In the genomic region with DNA sequence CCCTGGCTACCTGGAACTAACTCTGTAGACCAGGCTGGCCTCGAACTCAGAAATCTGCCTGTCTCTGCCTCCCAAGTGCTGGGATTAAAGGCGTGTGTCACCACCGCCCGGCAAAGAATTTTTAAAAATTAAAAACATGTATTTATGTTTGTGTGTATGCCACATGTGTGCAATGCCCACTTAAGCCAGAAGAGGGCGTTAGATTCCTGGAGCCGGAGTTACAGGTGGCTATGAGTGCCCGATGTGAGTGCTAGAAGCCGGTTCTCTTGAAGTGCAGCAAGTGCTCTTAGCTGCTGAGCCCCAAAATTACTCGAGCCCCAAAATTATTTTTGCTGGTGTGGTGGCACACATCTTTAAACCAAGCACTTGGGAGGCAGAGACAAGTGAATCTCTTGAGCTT, we compare ENCODE assay signal across 18 mouse cellular contexts. TPM values are rescaled to one million over a fixed set of nuclear protein-coding genes. Genes with fewer than 3 reads are reported as not detected.
A peak's percentile ranks its signal among the peaks of the same experiment; 100 is the strongest.
DNase-seq lines count a peak whose midpoint lies in the region; ATAC-seq and TF ChIP-seq lines count a peak whose summit lies in the region.
"Had no signal": no experiment of that assay in that cellular context is flagged by ENCODE, and none has a peak within 500 bp of the region (broad histone marks: within the 10 kb centered on the region; RNA-seq: fewer than 3 reads in every experiment).

No protein-coding gene starts in this region.

- no peak overlapping the region for H3K9ac ChIP-seq in forebrain, postnatal 0 days
- H3K9ac ChIP-seq in forebrain, embryonic 16.5 days (replicated peaks; ENCODE audit: low read depth, low read length): no peak overlapping the region
- no peak overlapping the region for H3K9ac ChIP-seq in lung, embryonic 14.5 days
- H3K9ac ChIP-seq: liver, embryonic 12.5 days; stomach, embryonic 15.5 days had no signal

- no peaks in the 10 kb centered on the region for H3K27me3 ChIP-seq in forebrain, postnatal 0 days (ENCODE audit: insufficient read depth, low read length)
- H3K27me3 ChIP-seq in forebrain, embryonic 16.5 days (replicated peaks; ENCODE audit: control insufficient read depth, insufficient read depth, low read length): no peaks in the 10 kb centered on the region
- H3K27me3 ChIP-seq in lung, embryonic 14.5 days (ENCODE audit: insufficient read depth, low read length): no peaks in the 10 kb centered on the region
- H3K27me3 ChIP-seq: liver, embryonic 12.5 days; stomach, embryonic 15.5 days had no signal

- no peak overlapping the region for H3K4me2 ChIP-seq in forebrain, postnatal 0 days (ENCODE audit: low read depth)
- no peak overlapping the region for H3K4me2 ChIP-seq in forebrain, embryonic 16.5 days (ENCODE audit: low read length)
- no peak overlapping the region for H3K4me2 ChIP-seq in lung, embryonic 14.5 days
- H3K4me2 ChIP-seq: heart, embryonic 11.5 days; liver, embryonic 12.5 days; stomach, embryonic 15.5 days had no signal

- 89% methylated on average over 9 of the region's 9 CpGs for WGBS in forebrain, postnatal 0 days
- 87% methylated on average over 9 of the region's 9 CpGs for WGBS in forebrain, embryonic 16.5 days
- WGBS in lung, embryonic 14.5 days: 82% methylated on average over 9 of the region's 9 CpGs

- TF ChIP-seq CTCF in forebrain, postnatal 0 days (IDR thresholded peaks at IDR 0.05; ENCODE audit: low read depth): peak; percentile 19; the same call in 1 of the 2 replicates
- peak; percentile 29; the same call in 1 of the 2 replicates for TF ChIP-seq CTCF in lung, embryonic 14.5 days (IDR thresholded peaks at IDR 0.05; ENCODE audit: low read depth)

- DNase-seq in forebrain, postnatal 0 days: no peak
- DNase-seq in lung, embryonic 14.5 days: no peak
- DNase-seq in lung, postnatal 14 days: no peak
- DNase-seq in MEL-GATA-1-ER (ENCODE audit: extremely low read depth, low read depth): peak; percentile 14
- peak; percentile 28 for DNase-seq in thymus, postnatal 0 days (ENCODE audit: low spot score)
- DNase-seq in adrenal gland, postnatal 36 days: no peak
- DNase-seq in adrenal gland, postnatal 10 days: no peak
- DNase-seq: heart, postnatal 4 days; right cerebral cortex, postnatal 25 days had no signal

- no peaks in the 10 kb centered on the region for H3K9me3 ChIP-seq in forebrain, postnatal 0 days (ENCODE audit: low read length)
- H3K9me3 ChIP-seq in forebrain, embryonic 16.5 days (ENCODE audit: control insufficient read depth, low read length): no peaks in the 10 kb centered on the region
- H3K9me3 ChIP-seq in lung, embryonic 14.5 days (ENCODE audit: low read depth, low read length): no peaks in the 10 kb centered on the region
- H3K9me3 ChIP-seq: embryonic facial prominence, embryonic 10.5 days; liver, embryonic 12.5 days; stomach, embryonic 15.5 days had no signal

- no peak for ATAC-seq in forebrain, postnatal 0 days
- ATAC-seq in forebrain, embryonic 16.5 days: no peak
- no peak for ATAC-seq in lung, embryonic 14.5 days (ENCODE audit: insufficient read depth)
- ATAC-seq: liver, embryonic 12.5 days had no signal

- no peak overlapping the region for H3K27ac ChIP-seq in forebrain, postnatal 0 days (ENCODE audit: low read depth, low read length)
- no peak overlapping the region for H3K27ac ChIP-seq in forebrain, embryonic 16.5 days (ENCODE audit: low read length)
- no peak overlapping the region for H3K27ac ChIP-seq in lung, embryonic 14.5 days (ENCODE audit: low read depth)
- H3K27ac ChIP-seq: embryonic facial prominence, embryonic 10.5 days; liver, embryonic 12.5 days; stomach, embryonic 15.5 days had no signal

- H3K36me3 ChIP-seq in forebrain, postnatal 0 days (ENCODE audit: insufficient read depth): peaks cover 27% of the 10 kb centered on the region
- H3K36me3 ChIP-seq in forebrain, embryonic 16.5 days (ENCODE audit: control insufficient read depth, insufficient read depth): peaks cover 13% of the 10 kb centered on the region
- H3K36me3 ChIP-seq in lung, embryonic 14.5 days (ENCODE audit: insufficient read depth): peaks cover 23% of the 10 kb centered on the region

- H3K4me1 ChIP-seq in forebrain, postnatal 0 days (ENCODE audit: insufficient read depth): no peaks in the 10 kb centered on the region
- H3K4me1 ChIP-seq in forebrain, embryonic 16.5 days (replicated peaks; ENCODE audit: control insufficient read depth, insufficient read depth, low read length): no peaks in the 10 kb centered on the region
- no peaks in the 10 kb centered on the region for H3K4me1 ChIP-seq in lung, embryonic 14.5 days (ENCODE audit: insufficient read depth)
- H3K4me1 ChIP-seq: embryonic facial prominence, embryonic 10.5 days; liver, embryonic 12.5 days; stomach, embryonic 15.5 days had no signal

- H3K4me3 ChIP-seq in forebrain, postnatal 0 days (ENCODE audit: low read depth, low read length): no peak overlapping the region
- no peak overlapping the region for H3K4me3 ChIP-seq in forebrain, embryonic 16.5 days (replicated peaks; ENCODE audit: low read length)
- H3K4me3 ChIP-seq in lung, embryonic 14.5 days (ENCODE audit: low read depth, low read length): no peak overlapping the region
- H3K4me3 ChIP-seq: embryonic facial prominence, embryonic 10.5 days; liver, embryonic 12.5 days; myocyte; stomach, embryonic 15.5 days had no signal

RNA-seq across cellular contexts. Expression of a gene that starts 26.0 kb away (rescaled TPM):
- 121 and 157 TPM in 2 replicates for total RNA-seq in forebrain, postnatal 0 days (2014; rRNA removed)
- 69.5 and 94.2 TPM in 2 replicates for polyA plus RNA-seq in forebrain, postnatal 0 days (2015; fragmentation: Nextera tagmentation; extraction: Ambion mirVana)
- 139 and 141 TPM in 2 replicates for polyA plus RNA-seq in forebrain, embryonic 16.5 days (2015; fragmentation: Nextera tagmentation; extraction: Ambion mirVana)
- polyA plus RNA-seq in lung, embryonic 14.5 days (2014; fragmentation: Nextera tagmentation; extraction: Ambion mirVana): 63.7 and 67.3 TPM in 2 replicates
- 47.4 and 51.9 TPM in 2 replicates for polyA plus RNA-seq in thymus, postnatal 0 days (2015; fragmentation: Nextera tagmentation; extraction: Ambion mirVana)
- 10 to 100 TPM; 36.2 to 49.2 TPM for total RNA-seq in adrenal gland, postnatal 36 days (2021)
- total RNA-seq in adrenal gland, postnatal 10 days (2021): 10 to 100 TPM; 34.6 to 35.1 TPM

RNA-seq across cellular contexts. Expression of a gene that starts 36.2 kb away (rescaled TPM):
- not detected in 2 replicates for total RNA-seq in forebrain, postnatal 0 days (2014; rRNA removed)
- polyA plus RNA-seq in forebrain, postnatal 0 days (2015; fragmentation: Nextera tagmentation; extraction: Ambion mirVana): not detected in 2 replicates
- not detected in 2 replicates for polyA plus RNA-seq in forebrain, embryonic 16.5 days (2015; fragmentation: Nextera tagmentation; extraction: Ambion mirVana)
- polyA plus RNA-seq in lung, embryonic 14.5 days (2014; fragmentation: Nextera tagmentation; extraction: Ambion mirVana): not detected in 2 replicates
- not detected in 2 replicates for polyA plus RNA-seq in thymus, postnatal 0 days (2015; fragmentation: Nextera tagmentation; extraction: Ambion mirVana)
- under 1 TPM in 1 of 2 experiments, not detected in 1; 0.83 TPM for total RNA-seq in adrenal gland, postnatal 36 days (2021)
- total RNA-seq in adrenal gland, postnatal 10 days (2021): under 1 TPM in 1 of 2 experiments, not detected in 1; 0.33 TPM
- total RNA-seq: layer of hippocampus, adult 18-20 months; megakaryocyte progenitor cell, adult 5-6 weeks had no signal
- polyA plus RNA-seq: embryonic facial prominence, embryonic 10.5 days; heart, embryonic 11.5 days; intestine, embryonic 16.5 days; liver, embryonic 12.5 days; myocyte; stomach, embryonic 15.5 days had no signal

RNA-seq across cellular contexts. Expression of a gene that starts 57.5 kb away (rescaled TPM):
- total RNA-seq in forebrain, postnatal 0 days (2014; rRNA removed): 33.4 and 37.3 TPM in 2 replicates
- polyA plus RNA-seq in forebrain, postnatal 0 days (2015; fragmentation: Nextera tagmentation; extraction: Ambion mirVana): 31.4 and 39.8 TPM in 2 replicates
- polyA plus RNA-seq in forebrain, embryonic 16.5 days (2015; fragmentation: Nextera tagmentation; extraction: Ambion mirVana): 41.9 and 43.7 TPM in 2 replicates
- 39.5 and 39.7 TPM in 2 replicates for polyA plus RNA-seq in lung, embryonic 14.5 days (2014; fragmentation: Nextera tagmentation; extraction: Ambion mirVana)
- 41.7 and 44.5 TPM in 2 replicates for polyA plus RNA-seq in thymus, postnatal 0 days (2015; fragmentation: Nextera tagmentation; extraction: Ambion mirVana)
- total RNA-seq in adrenal gland, postnatal 36 days (2021): 10 to 100 TPM; 18.6 to 29.9 TPM
- 10 to 100 TPM; 26.1 to 27.1 TPM for total RNA-seq in adrenal gland, postnatal 10 days (2021)

Comparison
In these comparisons a context has a peak if more than half of its experiments do, and no peak if none do; other contexts are left out.
1. DNase-seq: peak in MEL-GATA-1-ER (single experiment) and thymus, postnatal 0 days (single experiment); none in forebrain, postnatal 0 days (single experiment), lung, embryonic 14.5 days (single experiment), lung, postnatal 14 days (single experiment), adrenal gland, postnatal 36 days (0 of 2) and adrenal gland, postnatal 10 days (single experiment).